Mouse (Mus musculus) gastrocnemius, postnatal 25 days (tissue): ENCODE results near the gene Rilpl1. TPM values are rescaled to one million over a fixed set of nuclear protein-coding genes. Genes with fewer than 3 reads are reported as not detected.
"Not testable (repeated sequence)": the region's sequence is repeated elsewhere in the genome, so short reads cannot be mapped to it uniquely, and the experiment has no call there.

Source experiments
- DNase-seq: peaks from one replicate; pipeline ENCODE4 v3.0.0; 2022
- long read RNA-seq, 2 experiments: library from polyadenylated mRNA; stranded (forward); transcript quantifications; one replicate each; pipeline ENCODE4 v2.0.0; 2021
- total RNA-seq, 2 experiments: library from RNA; stranded (reverse); gene quantifications; 1 replicate in 1 of 2; 2 replicates in 1 of 2; pipeline ENCODE4 v1.2.3; 2021

The Rilpl1 gene
- 100 to 1,000 TPM; 121 to 144 TPM for total RNA-seq
- long read RNA-seq, experiment 1, partial matches to known transcripts, result 7 of 126 reads
- long read RNA-seq, experiment 1, other reads (novel, unspliced or antisense), result 115 of 126 reads
- long read RNA-seq, experiment 2, transcript Rilpl1-201 (7 exons, 2,249 nt), result major isoform, 7 of 196 reads
- long read RNA-seq, experiment 2, partial matches to known transcripts, result 6 of 196 reads
- long read RNA-seq, experiment 2, other reads (novel, unspliced or antisense), result 181 of 196 reads

GRCm38 (mm10) chr5:124530655-124531582 is at the start of gene Rilpl1:
Gene Rilpl1 (minus strand): TSS chr5:124531391.
- DNase-seq, result peak; percentile 88

- peak; percentile 92 for DNase-seq
These were observed 47.6 kb upstream of the Rilpl1 start, which contains the start of the genes Eif2b1 and Gtf2h3 for GRCm38 (mm10) chr5:124578633-124579317. Gene Eif2b1 (minus strand): TSS chr5:124579131. Gene Gtf2h3 (plus strand): TSS chr5:124579140.

GRCm38 (mm10) chr5:124575467-124575866 is 44.3 kb upstream of the Rilpl1 start:
- DNase-seq, result no peak

- DNase-seq, result no peak
These were observed 39.9 kb upstream of the Rilpl1 start for GRCm38 (mm10) chr5:124571068-124571467.

- DNase-seq, result no peak
These were observed 24.0 kb upstream of the Rilpl1 start for GRCm38 (mm10) chr5:124555145-124555544.

- no peak for DNase-seq
These were observed 22.4 kb upstream of the Rilpl1 start for GRCm38 (mm10) chr5:124553607-124554006.

- DNase-seq, result peak; percentile 88
These were observed 21.5 kb upstream of the Rilpl1 start, which contains the start of gene Ddx55 for GRCm38 (mm10) chr5:124552558-124553307. Gene Ddx55 (plus strand): TSS chr5:124552864.

GRCm38 (mm10) chr5:124552094-124552472 is 20.9 kb upstream of the Rilpl1 start:
- no peak for DNase-seq

GRCm38 (mm10) chr5:124551349-124552093 is 20.3 kb upstream of the Rilpl1 start:
- DNase-seq, result not testable (repeated sequence)

- not testable (repeated sequence) for DNase-seq
These were observed 19.5 kb upstream of the Rilpl1 start for GRCm38 (mm10) chr5:124550737-124551136.

GRCm38 (mm10) chr5:124541602-124541973 is 10.4 kb upstream of the Rilpl1 start:
- DNase-seq, result no peak

- DNase-seq, result peak; percentile 80
These were observed 9.9 kb upstream of the Rilpl1 start for GRCm38 (mm10) chr5:124540905-124541601.

GRCm38 (mm10) chr5:124540383-124540786 is 9.2 kb upstream of the Rilpl1 start, which contains the start of gene Tmed2:
Gene Tmed2 (plus strand): TSS chr5:124540695.
- DNase-seq, result peak; percentile 96

GRCm38 (mm10) chr5:124539905-124540304 is 8.7 kb upstream of the Rilpl1 start:
- DNase-seq, result no peak

GRCm38 (mm10) chr5:124538813-124539792 is 7.9 kb upstream of the Rilpl1 start:
- DNase-seq, result peak; percentile 36

- peak; percentile 53 for DNase-seq
These were observed 5.6 kb upstream of the Rilpl1 start for GRCm38 (mm10) chr5:124536776-124537175.

- no peak for DNase-seq
These were observed 3.8 kb upstream of the Rilpl1 start for GRCm38 (mm10) chr5:124535016-124535415.

GRCm38 (mm10) chr5:124532451-124532850 is 1.3 kb upstream of the Rilpl1 start:
- DNase-seq, result no peak

- no peak for DNase-seq
These were observed 366 bp upstream of the Rilpl1 start for GRCm38 (mm10) chr5:124531583-124531930.
